30 mouse cellular contexts compared by ENCODE assay signal in the genomic region with DNA sequence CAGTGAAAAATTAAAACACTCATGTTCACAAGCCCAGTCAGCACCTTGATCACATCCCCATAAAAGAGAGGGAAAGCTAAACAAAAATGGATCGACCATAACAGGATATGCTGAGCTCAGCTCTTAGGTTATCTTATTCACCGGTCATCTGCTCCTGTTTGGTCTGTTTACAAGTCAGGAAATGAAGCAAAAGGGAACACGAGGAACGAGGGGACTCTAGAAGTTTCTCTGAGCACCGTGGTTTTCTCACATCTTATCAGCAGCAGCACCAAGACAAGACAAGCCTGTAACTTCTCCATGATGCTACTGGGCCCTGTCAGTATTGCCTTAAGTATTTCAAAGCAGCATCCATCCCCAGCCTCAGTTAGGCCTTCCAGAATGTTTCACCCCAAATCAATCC.
A peak's percentile ranks its signal among the peaks of the same experiment; 100 is the strongest.
DNase-seq lines count a peak whose midpoint lies in the region; ATAC-seq and TF ChIP-seq lines count a peak whose summit lies in the region.
"Had no signal": no experiment of that assay in that cellular context is flagged by ENCODE, and none has a peak within 500 bp of the region (broad histone marks: within the 10 kb centered on the region; RNA-seq: fewer than 3 reads in every experiment).

No protein-coding gene starts in this region.

- H3K9ac ChIP-seq in MEL (ENCODE audit: control insufficient read depth, low read depth, low read length, poor library complexity, severe bottlenecking): no peak overlapping the region
- no peak overlapping the region for H3K9ac ChIP-seq in liver, postnatal 0 days (replicated peaks)
- no peak overlapping the region for H3K9ac ChIP-seq in hindbrain, embryonic 16.5 days (ENCODE audit: low read depth, low read length)
- H3K9ac ChIP-seq: embryonic facial prominence, embryonic 13.5 days; heart, embryonic 15.5 days; hindbrain, embryonic 15.5 days; kidney, embryonic 15.5 days; liver, embryonic 14.5 days; lung, embryonic 15.5 days; midbrain, embryonic 15.5 days had no signal

- peaks cover 20% of the 10 kb centered on the region for H3K4me1 ChIP-seq in spleen, adult 2 months (ENCODE audit: control insufficient read depth, insufficient read depth, insufficient read length)
- peaks cover 22 to 41% of the 10 kb centered on the region in 2 experiments for H3K4me1 ChIP-seq in MEL (ENCODE audit: control insufficient read depth in 1 of 2, insufficient read depth in 2 of 2, low read length in 2 of 2)
- peaks cover 11% of the 10 kb centered on the region for H3K4me1 ChIP-seq in liver, postnatal 0 days (ENCODE audit: insufficient read depth)
- no peaks in the 10 kb centered on the region; the same call in 1 of the 2 replicates for H3K4me1 ChIP-seq in hindbrain, embryonic 16.5 days (ENCODE audit: control insufficient read depth, insufficient read depth, low read depth, low read length)
- H3K4me1 ChIP-seq: kidney, embryonic 15.5 days; midbrain, embryonic 15.5 days had no signal

- ATAC-seq in liver, postnatal 0 days: no peak
- no peak for ATAC-seq in monocyte, adult 5-6 weeks (replicated peaks; ENCODE audit: insufficient number of reproducible peaks, low FRiP score, low TSS enrichment, poor library complexity, severe bottlenecking)
- no peak for ATAC-seq in hindbrain, embryonic 16.5 days
- ATAC-seq: forebrain, embryonic 14.5 days; intestine, embryonic 16.5 days; midbrain, embryonic 15.5 days; Patski had no signal

- H3K27ac ChIP-seq in spleen, adult 2 months (ENCODE audit: insufficient read depth, low read length): peak overlapping the region; percentile 39
- H3K27ac ChIP-seq in MEL (ENCODE audit: control insufficient read depth, low read depth, low read length): peak overlapping the region; percentile 43
- H3K27ac ChIP-seq in liver, postnatal 0 days (ENCODE audit: low read depth): no peak overlapping the region
- H3K27ac ChIP-seq in hindbrain, embryonic 16.5 days (ENCODE audit: low read depth, low read length): no peak overlapping the region
- H3K27ac ChIP-seq: embryonic facial prominence, embryonic 13.5 days; heart, adult 2 months; heart, embryonic 15.5 days; hindbrain, embryonic 15.5 days; kidney, embryonic 15.5 days; liver, embryonic 14.5 days; lung, embryonic 15.5 days; midbrain, embryonic 15.5 days had no signal

- TF ChIP-seq RAD21 in MEL (IDR thresholded peaks at IDR 0.05; ENCODE audit: low read depth, low read length): no peak

- DNase-seq in spleen, adult 2 months (ENCODE audit: low read depth in 1 of 2, low spot score in 2 of 2): no peak
- no peak for DNase-seq in spleen, postnatal 4 days (ENCODE audit: low spot score in 2 of 2)
- DNase-seq in MEL (ENCODE audit: low read depth, low spot score): peak; percentile 80
- no peak for DNase-seq in liver, postnatal 0 days
- no peak for DNase-seq in embryo, embryonic 11 days
- DNase-seq: adrenal gland, adult 8-10 months; B cell, adult 2 months; cerebellum, adult 11-12 months; cerebellum, postnatal 14 days; gastrocnemius, postnatal 25 days; heart, adult 2 months; heart, postnatal 36 days; kidney, postnatal 36 days; layer of hippocampus, postnatal 36 days; lung, postnatal 36 days; thymus, adult 18-20 months had no signal

- H3K27me3 ChIP-seq in spleen, adult 2 months (ENCODE audit: control insufficient read depth, insufficient read depth, low read length): no peaks in the 10 kb centered on the region
- no peaks in the 10 kb centered on the region for H3K27me3 ChIP-seq in MEL (ENCODE audit: control insufficient read depth in 1 of 2, insufficient read depth in 2 of 2, low read length in 2 of 2)
- H3K27me3 ChIP-seq in liver, postnatal 0 days (ENCODE audit: insufficient read depth, low read length): no peaks in the 10 kb centered on the region
- no peaks in the 10 kb centered on the region for H3K27me3 ChIP-seq in hindbrain, embryonic 16.5 days (replicated peaks; ENCODE audit: control insufficient read depth, insufficient read depth, low read length)
- H3K27me3 ChIP-seq: embryonic facial prominence, embryonic 13.5 days; heart, embryonic 15.5 days; hindbrain, embryonic 15.5 days; kidney, embryonic 15.5 days; lung, embryonic 15.5 days; midbrain, embryonic 15.5 days; Patski had no signal

- WGBS in spleen, adult 2 months: 15% methylated on average over 5 of the region's 5 CpGs
- WGBS in liver, postnatal 0 days (ENCODE audit: insufficient replicate concordance): 23% methylated on average over 5 of the region's 5 CpGs
- WGBS in hindbrain, embryonic 16.5 days: 88% methylated on average over 5 of the region's 5 CpGs

- H3K79me2 ChIP-seq in MEL (ENCODE audit: control insufficient read depth, insufficient read depth, low read length, poor library complexity): no peaks in the 10 kb centered on the region

- no peaks in the 10 kb centered on the region for H3K9me3 ChIP-seq in MEL (replicated peaks; ENCODE audit: insufficient read depth, low read length)
- H3K9me3 ChIP-seq in liver, postnatal 0 days (ENCODE audit: low read length): no peaks in the 10 kb centered on the region
- H3K9me3 ChIP-seq in hindbrain, embryonic 16.5 days (ENCODE audit: control insufficient read depth, low read length): no peaks in the 10 kb centered on the region
- H3K9me3 ChIP-seq: embryonic facial prominence, embryonic 13.5 days; heart, embryonic 15.5 days; hindbrain, embryonic 15.5 days; kidney, embryonic 15.5 days; lung, embryonic 15.5 days; midbrain, embryonic 15.5 days had no signal

- no peak for TF ChIP-seq CTCF in spleen, adult 2 months (IDR thresholded peaks at IDR 0.05; ENCODE audit: extremely low read depth, insufficient read depth, insufficient read length, insufficient replicate concordance)
- no peak for TF ChIP-seq CTCF in MEL (IDR thresholded peaks at IDR 0.05 in 2 of 3, conservative IDR thresholded peaks at IDR 0.05 in 1 of 3; ENCODE audit: control insufficient read depth in 1 of 3, insufficient read depth in 1 of 3, low read depth in 2 of 3, low read length in 3 of 3, poor library complexity in 1 of 3, severe bottlenecking in 1 of 3)
- no peak for TF ChIP-seq CTCF in liver, postnatal 0 days (IDR thresholded peaks at IDR 0.05; ENCODE audit: low read depth)

- H3K4me2 ChIP-seq in liver, postnatal 0 days (ENCODE audit: low read depth, low read length): no peak overlapping the region
- H3K4me2 ChIP-seq in hindbrain, embryonic 16.5 days (ENCODE audit: low read length): no peak overlapping the region
- H3K4me2 ChIP-seq: embryonic facial prominence, embryonic 13.5 days; heart, embryonic 15.5 days; hindbrain, embryonic 15.5 days; kidney, embryonic 15.5 days; lung, embryonic 15.5 days; midbrain, embryonic 15.5 days had no signal

- no peak for TF ChIP-seq POLR2A in spleen, adult 2 months (IDR thresholded peaks at IDR 0.05; ENCODE audit: low read depth, low read length)
- TF ChIP-seq POLR2A in MEL (IDR thresholded peaks at IDR 0.05; ENCODE audit: control insufficient read depth in 1 of 2, insufficient read depth in 1 of 2, low read depth in 1 of 2, low read length in 2 of 2, poor library complexity in 1 of 2): no peak

- TF ChIP-seq EP300 in MEL (IDR thresholded peaks at IDR 0.05; ENCODE audit: low read depth in 1 of 2, low read length in 2 of 2): peak; percentile 54 to 67
- TF ChIP-seq EP300 in liver, postnatal 0 days (IDR thresholded peaks at IDR 0.05; ENCODE audit: low read depth): peak; percentile 52; the same call in 1 of the 2 replicates

- H3K36me3 ChIP-seq in spleen, adult 2 months (ENCODE audit: control insufficient read depth, insufficient read depth, low read length): no peaks in the 10 kb centered on the region
- H3K36me3 ChIP-seq in MEL (ENCODE audit: control insufficient read depth in 1 of 2, insufficient read depth in 2 of 2, low read length in 2 of 2): peaks cover 0 to 34% of the 10 kb centered on the region in 2 experiments; a peak in 2 of 4 replicates
- H3K36me3 ChIP-seq in liver, postnatal 0 days (replicated peaks; ENCODE audit: insufficient read depth, low read length): no peaks in the 10 kb centered on the region
- H3K36me3 ChIP-seq in hindbrain, embryonic 16.5 days (ENCODE audit: control insufficient read depth, insufficient read depth, low read length): no peaks in the 10 kb centered on the region
- H3K36me3 ChIP-seq: embryonic facial prominence, embryonic 13.5 days; heart, embryonic 15.5 days; hindbrain, embryonic 15.5 days; kidney, embryonic 15.5 days; lung, embryonic 15.5 days; midbrain, embryonic 15.5 days had no signal

- H3K4me3 ChIP-seq in spleen, adult 2 months (ENCODE audit: extremely low read depth, insufficient read depth, insufficient read length): no peak overlapping the region
- no peak overlapping the region for H3K4me3 ChIP-seq in MEL (ENCODE audit: control insufficient read depth in 1 of 2, insufficient read depth in 1 of 2, low read depth in 2 of 2, low read length in 2 of 2)
- H3K4me3 ChIP-seq in liver, postnatal 0 days (ENCODE audit: low read depth, low read length): no peak overlapping the region
- no peak overlapping the region for H3K4me3 ChIP-seq in hindbrain, embryonic 16.5 days (ENCODE audit: low read length)
- H3K4me3 ChIP-seq: embryonic facial prominence, embryonic 13.5 days; erythroblast, embryonic 14.5 days; heart, adult 2 months; heart, embryonic 15.5 days; hindbrain, embryonic 15.5 days; kidney, embryonic 15.5 days; lung, embryonic 15.5 days; midbrain, embryonic 15.5 days; myocyte had no signal

TF ChIP-seq in MEL, 35 proteins besides CTCF, POLR2A, EP300 and RAD21 (continues in another document):
- TF ChIP-seq USF1 (IDR thresholded peaks at IDR 0.05; ENCODE audit: low read depth, low read length) (no peak), MXI1 (IDR thresholded peaks at IDR 0.05; ENCODE audit: low read depth, low read length) (peak; percentile 74; the same call in 1 of the 2 replicates), TAL1 (IDR thresholded peaks at IDR 0.05; ENCODE audit: low read length) (peak; percentile 40), TBP (IDR thresholded peaks at IDR 0.05; ENCODE audit: low read depth, low read length) (no peak), BHLHE40 (IDR thresholded peaks at IDR 0.05; ENCODE audit: borderline replicate concordance, low read depth, low read length) (no peak), ELF1 (IDR thresholded peaks at IDR 0.05; ENCODE audit: low read depth, low read length) (no peak), POLR2AphosphoS5 (IDR thresholded peaks at IDR 0.05; ENCODE audit: borderline replicate concordance, low read depth, low read length) (no peak), ETS1 (IDR thresholded peaks at IDR 0.05; ENCODE audit: low read depth, low read length) (peak; percentile 88), ZMIZ1 (IDR thresholded peaks at IDR 0.05; ENCODE audit: low read depth, low read length) (no peak), GATA1 (IDR thresholded peaks at IDR 0.05; ENCODE audit: low read depth, low read length) (peak; percentile 80), CHD2 (IDR thresholded peaks at IDR 0.05; ENCODE audit: low read length) (no peak), MEF2A (IDR thresholded peaks at IDR 0.05; ENCODE audit: extremely low read depth, insufficient replicate concordance, low read depth, low read length, poor library complexity, severe bottlenecking) (no peak), JUND (IDR thresholded peaks at IDR 0.05; ENCODE audit: low read depth, low read length) (no peak), NELFE (IDR thresholded peaks at IDR 0.05; ENCODE audit: low read depth, low read length) (no peak), UBTF (IDR thresholded peaks at IDR 0.05; ENCODE audit: borderline replicate concordance, insufficient read depth, low read depth, low read length) (no peak)

Comparison
In these comparisons a context has a peak if more than half of its experiments do, and no peak if none do; other contexts are left out.
1. H3K27ac ChIP-seq: peak in spleen, adult 2 months (single experiment) and MEL (single experiment); none in liver, postnatal 0 days (single experiment) and hindbrain, embryonic 16.5 days (single experiment).